Mouse (Mus musculus) megakaryocyte-erythroid progenitor cell, adult 5 weeks (primary cell): ENCODE results near the gene Parp16. TPM values are rescaled to one million over a fixed set of nuclear protein-coding genes. Genes with fewer than 3 reads are reported as not detected.

Experiments used
- polyA plus RNA-seq: library from polyadenylated mRNA; stranded (reverse); fragments of >175 nt; gene quantifications from 2 replicates; pipeline ENCODE4 v1.2.3, GENCODE M21; 2012

The Parp16 gene
- 5.2 and 6.4 TPM in 2 replicates for polyA plus RNA-seq

GRCm38 (mm10) chr9:65195053-65195452, at the start of gene Parp16:
Gene Parp16, plus strand, starts transcription at chr9:65195353.

GRCm38 (mm10) chr9:65264959-65265358, 69.8 kb downstream of the Parp16 start, which contains the start of gene Cilp:
Gene Cilp, plus strand, starts transcription at chr9:65265180.

Other genes starting within 250 kb of the Parp16 start
- gene Slc24a1, start 243.7 kb upstream of the Parp16 start, polyA plus RNA-seq: not detected in 2 replicates
- gene Ints14, start 234.4 kb upstream of the Parp16 start, polyA plus RNA-seq: 31.5 and 32.2 TPM in 2 replicates
- gene Hacd3, start 173.7 kb upstream of the Parp16 start, polyA plus RNA-seq: 2.8 and 3.7 TPM in 2 replicates
- gene Dpp8, start 162.9 kb upstream of the Parp16 start, polyA plus RNA-seq: 9.0 and 11.3 TPM in 2 replicates
- 0.59 and 1.1 TPM in 2 replicates for gene Igdcc4, start 93.9 kb upstream of the Parp16 start, polyA plus RNA-seq
- gene Igdcc3, start 54.2 kb upstream of the Parp16 start, polyA plus RNA-seq: not detected in 2 replicates
- gene Cilp, start 69.8 kb downstream of the Parp16 start, polyA plus RNA-seq: not detected in 2 replicates
- 8.5 and 10.5 TPM in 2 replicates for gene Clpx, start 98.9 kb downstream of the Parp16 start, polyA plus RNA-seq
- 34.2 and 42.0 TPM in 2 replicates for gene Pdcd7, start 150.8 kb downstream of the Parp16 start, polyA plus RNA-seq
- 0.62 and 0.90 TPM in 2 replicates for gene Ubap1l, start 165.7 kb downstream of the Parp16 start, polyA plus RNA-seq
- 0.02 and 0.04 TPM in 2 replicates for gene Kbtbd13, start 196.3 kb downstream of the Parp16 start, polyA plus RNA-seq
- 0.13 and 0.40 TPM in 2 replicates for gene Rasl12, start 203.2 kb downstream of the Parp16 start, polyA plus RNA-seq
- not detected in 2 replicates for gene Slc51b, start 227.6 kb downstream of the Parp16 start, polyA plus RNA-seq
- gene Mtfmt, start 240.4 kb downstream of the Parp16 start, polyA plus RNA-seq: 13.2 and 13.7 TPM in 2 replicates